Mouse (Mus musculus) heart, embryonic 13.5 days (tissue): ENCODE results near the gene Col4a2. TPM values are rescaled to one million over a fixed set of nuclear protein-coding genes. Genes with fewer than 3 reads are reported as not detected.
A peak's percentile ranks its signal among the peaks of the same experiment; 100 is the strongest.

ENCODE experiments used
- ATAC-seq: fragments of 200-750 bp; cut with Nextera tagmentation; 2 replicates; pipeline ENCODE4 v1.8.0; 2017; ENCODE audit warnings: moderate TSS enrichment; ENCODE audit not compliant: insufficient number of reproducible peaks, low FRiP score, low TSS enrichment; ENCODE audit errors: extremely low read depth
- H3K27ac ChIP-seq: fragments of 300-500 bp; sonication (generic); replicated peaks from 2 replicates; pipeline ENCODE4 v1.5.1; 2015; ENCODE audit warnings: moderate library complexity, mild to moderate bottlenecking, inconsistent platforms
- H3K27me3 ChIP-seq: fragments of 300-500 bp; sonication (generic); replicated peaks from 2 replicates; pipeline ENCODE4 v1.6.1; 2015; ENCODE audit warnings: mild to moderate bottlenecking, inconsistent platforms
- H3K36me3 ChIP-seq: fragments of 300-500 bp; sonication (generic); 2 replicates; pipeline ENCODE4 v1.6.1; 2015; ENCODE audit warnings: mild to moderate bottlenecking, inconsistent platforms
- H3K4me1 ChIP-seq: fragments of 300-500 bp; sonication (generic); 2 replicates; pipeline ENCODE4 v1.6.1; 2015; ENCODE audit warnings: inconsistent platforms
- H3K4me2 ChIP-seq: fragments of 300-500 bp; sonication (generic); 2 replicates; pipeline ENCODE4 v1.6.1; 2015; ENCODE audit warnings: inconsistent platforms, mild to moderate bottlenecking, moderate library complexity
- H3K4me3 ChIP-seq: fragments of 300-500 bp; sonication (generic); 2 replicates; pipeline ENCODE4 v1.5.1; 2015; ENCODE audit warnings: moderate library complexity, mild to moderate bottlenecking, inconsistent platforms
- H3K9ac ChIP-seq: fragments of 300-500 bp; sonication (generic); 2 replicates; pipeline ENCODE4 v1.6.1; 2015; ENCODE audit warnings: inconsistent platforms, mild to moderate bottlenecking, moderate library complexity
- H3K9me3 ChIP-seq: fragments of 300-500 bp; sonication (generic); 2 replicates; pipeline ENCODE4 v1.6.1; 2016; ENCODE audit warnings: inconsistent platforms
- WGBS: fragments of 180-500 bp; shearing (Covaris S2); methylation state at CpG from one replicate; pipeline ENCODE4 v1.1.7; 2015; ENCODE audit warnings: mixed read lengths; 5-methylcytosine and 5-hydroxymethylcytosine counted together
- polyA plus RNA-seq: library from polyadenylated mRNA; unstranded; fragments of >200 nt; fragmentation: Nextera tagmentation; extraction: Ambion mirVana; gene quantifications from 2 replicates; pipeline ENCODE4 v1.2.1, GENCODE M21; 2015

Gene Col4a2
- polyA plus RNA-seq, 1 experiment from 2014 or later, result 71.5 TPM

DNA sequence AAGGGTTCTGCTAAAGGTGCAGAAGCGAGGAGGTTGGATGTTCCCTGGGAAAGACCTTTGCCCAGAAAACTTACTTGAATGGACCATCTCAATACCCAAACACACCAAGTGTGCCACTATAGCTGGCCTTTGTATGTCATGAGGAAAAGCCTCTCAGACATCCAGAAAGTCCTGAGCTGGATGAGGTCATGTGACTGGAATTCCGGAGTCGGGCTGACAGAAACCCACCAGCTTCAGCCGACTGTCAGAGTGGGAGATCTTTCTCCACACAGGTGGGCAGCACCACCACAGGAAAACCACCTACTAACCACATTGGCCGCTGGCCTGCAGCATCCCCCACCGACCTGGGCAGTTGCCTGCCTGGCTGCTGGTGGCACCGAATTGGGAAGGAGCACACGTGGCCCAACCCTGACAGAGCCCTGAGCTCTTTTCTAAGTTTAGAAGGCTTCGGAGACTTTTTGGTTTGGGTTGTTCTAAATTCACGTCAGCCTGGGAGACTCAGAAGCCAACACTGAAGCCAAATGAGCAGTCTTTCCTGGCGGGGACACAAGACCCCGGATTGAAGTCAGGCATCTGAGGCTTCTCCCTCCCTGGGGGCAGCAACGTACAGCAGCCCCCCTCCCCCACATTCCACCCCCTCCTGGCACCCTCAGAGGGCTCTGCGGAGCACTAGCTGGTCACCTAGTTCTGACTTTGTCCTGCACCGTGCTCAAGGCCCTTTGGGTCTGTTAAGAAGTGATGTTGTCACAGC is 61.9 kb downstream of the Col4a2 start:
- peak overlapping the region; percentile 85 for H3K27ac ChIP-seq

DNA sequence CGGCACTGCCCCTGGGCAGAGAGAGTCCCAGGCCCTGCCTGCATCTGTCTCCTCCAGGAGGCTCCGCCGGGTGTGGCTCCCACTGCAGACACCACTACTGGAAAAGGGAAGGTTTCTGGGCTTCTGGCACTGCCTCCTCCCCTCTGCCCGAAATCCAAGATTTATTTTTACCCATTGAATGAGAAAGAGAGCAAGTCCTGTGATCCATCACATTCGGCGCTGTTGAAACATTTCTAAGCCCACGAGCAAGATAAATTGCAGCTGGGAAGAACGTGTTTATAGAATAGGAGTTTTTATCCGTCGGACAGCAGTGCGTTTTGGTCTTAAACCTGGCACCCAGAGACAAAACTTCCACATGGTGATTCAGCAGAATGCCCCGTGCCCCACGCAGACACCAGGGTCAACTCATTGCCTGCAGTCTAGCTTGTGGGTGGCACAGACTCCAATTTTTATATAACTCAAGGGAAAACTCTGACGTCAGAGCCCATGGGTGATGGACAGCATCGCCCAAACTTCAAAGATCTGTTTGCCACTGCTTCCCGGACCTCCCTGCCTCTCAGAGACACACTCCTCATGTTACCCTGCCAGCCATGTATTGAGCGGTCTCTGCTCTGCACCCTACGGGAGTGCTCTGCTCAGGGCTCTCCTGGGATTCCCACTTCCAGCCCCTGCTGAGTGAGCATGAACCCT is 63.3 kb downstream of the Col4a2 start:
- peaks cover 80% of the 10 kb centered on the region for H3K4me1 ChIP-seq

More for the DNA sequence above, 61.9 kb downstream of the Col4a2 start:
- no peak overlapping the region for H3K4me3 ChIP-seq
- H3K9me3 ChIP-seq, result no peaks in the 10 kb centered on the region
- no peak for ATAC-seq
- peaks cover 80% of the 10 kb centered on the region for H3K4me1 ChIP-seq
- WGBS, result 60% methylated on average over 15 of the region's 15 CpGs
- peak overlapping the region; percentile 47; the same call in 1 of the 2 replicates for H3K9ac ChIP-seq
- H3K4me2 ChIP-seq, result peak overlapping the region; percentile 16; the same call in 1 of the 2 replicates
- peaks cover 16% of the 10 kb centered on the region for H3K36me3 ChIP-seq
- no peaks in the 10 kb centered on the region for H3K27me3 ChIP-seq

DNA sequence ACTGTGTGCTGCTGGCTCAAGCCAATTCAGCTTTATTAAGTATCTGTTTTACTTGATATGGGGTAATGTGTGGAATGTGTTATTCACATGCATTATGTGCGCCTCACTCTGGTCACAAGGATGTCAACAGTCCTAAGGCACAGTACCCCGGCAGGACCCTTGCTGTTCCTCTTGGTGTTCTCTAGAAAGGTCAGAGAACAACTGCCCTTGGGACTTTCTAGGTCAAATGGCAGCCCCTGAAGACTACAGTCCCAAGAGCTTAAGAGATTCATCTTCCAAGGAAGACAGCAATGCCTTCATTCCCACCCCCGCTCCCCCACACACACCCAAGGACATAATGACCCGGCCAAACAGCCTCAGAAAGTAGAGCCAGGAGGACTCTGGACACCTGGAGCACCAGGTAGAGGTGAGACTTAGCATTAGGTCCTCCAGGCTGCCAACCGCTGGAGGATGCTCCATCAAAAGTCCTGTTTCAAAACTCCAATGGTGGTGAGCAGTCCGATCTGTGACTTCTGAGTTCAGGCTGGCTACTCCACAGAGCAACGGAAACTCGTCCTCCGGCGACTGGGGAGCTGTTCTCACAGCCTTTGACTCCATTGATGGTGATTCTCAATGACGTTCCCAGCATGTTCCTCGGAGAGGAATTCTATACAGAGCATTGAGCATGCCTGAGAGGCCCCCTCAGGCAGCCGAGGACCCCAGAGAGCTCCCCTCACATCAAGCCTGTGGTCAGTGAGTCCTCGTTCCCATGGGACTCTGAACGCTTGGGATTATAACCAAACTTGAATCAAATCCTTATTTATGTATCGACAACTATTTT is 65.0 kb downstream of the Col4a2 start:
- WGBS, result 70% methylated on average over 16 of the region's 16 CpGs
- ATAC-seq, result no peak

More for the DNA sequence above, 63.3 kb downstream of the Col4a2 start:
- WGBS, result 43% methylated on average over 18 of the region's 18 CpGs
- no peaks in the 10 kb centered on the region for H3K9me3 ChIP-seq
- peak overlapping the region; percentile 41 for H3K9ac ChIP-seq
- peaks cover 12% of the 10 kb centered on the region for H3K36me3 ChIP-seq
- H3K27ac ChIP-seq, result peak overlapping the region; percentile 49
- no peaks in the 10 kb centered on the region for H3K27me3 ChIP-seq
- no peak overlapping the region for H3K4me3 ChIP-seq
- peak overlapping the region; percentile 16 for H3K4me2 ChIP-seq
- ATAC-seq, result no peak

DNA sequence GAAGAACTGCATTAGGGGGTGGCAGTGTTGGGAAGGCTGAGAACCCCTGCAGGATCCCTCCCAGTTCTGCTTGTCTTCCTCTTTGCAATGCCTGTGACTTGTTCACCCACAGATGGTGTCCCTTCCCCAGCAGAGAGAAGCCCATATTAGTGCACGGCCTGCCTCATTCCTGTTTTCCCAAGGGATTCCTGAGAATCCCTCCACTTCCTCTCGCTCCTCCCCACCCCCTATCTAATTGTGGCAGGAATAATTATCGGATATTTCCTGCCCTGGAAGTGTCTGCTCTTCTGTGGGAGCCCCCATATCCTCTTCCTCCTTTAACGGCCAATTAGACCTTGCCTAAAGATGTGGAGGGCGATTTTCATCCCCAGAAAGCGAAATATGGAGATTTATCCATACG is 67.0 kb downstream of the Col4a2 start:
- peak overlapping the region; percentile 43 for H3K27ac ChIP-seq
- H3K9me3 ChIP-seq, result no peaks in the 10 kb centered on the region
- H3K4me2 ChIP-seq, result no peak overlapping the region
- ATAC-seq, result no peak
- H3K4me3 ChIP-seq, result no peak overlapping the region
- no peaks in the 10 kb centered on the region for H3K27me3 ChIP-seq
- no peak overlapping the region for H3K9ac ChIP-seq
- H3K36me3 ChIP-seq, result peaks cover 3% of the 10 kb centered on the region; the same call in 1 of the 2 replicates
- 61% methylated on average over 7 of the region's 7 CpGs for WGBS
- H3K4me1 ChIP-seq, result peaks cover 86% of the 10 kb centered on the region

More for the DNA sequence above, 65.0 kb downstream of the Col4a2 start:
- no peak overlapping the region for H3K4me3 ChIP-seq
- no peaks in the 10 kb centered on the region for H3K27me3 ChIP-seq
- H3K9ac ChIP-seq, result no peak overlapping the region
- H3K4me1 ChIP-seq, result peaks cover 83% of the 10 kb centered on the region
- no peak overlapping the region for H3K27ac ChIP-seq
- H3K4me2 ChIP-seq, result no peak overlapping the region
- no peaks in the 10 kb centered on the region for H3K9me3 ChIP-seq
- H3K36me3 ChIP-seq, result peaks cover 7% of the 10 kb centered on the region; the same call in 1 of the 2 replicates

DNA sequence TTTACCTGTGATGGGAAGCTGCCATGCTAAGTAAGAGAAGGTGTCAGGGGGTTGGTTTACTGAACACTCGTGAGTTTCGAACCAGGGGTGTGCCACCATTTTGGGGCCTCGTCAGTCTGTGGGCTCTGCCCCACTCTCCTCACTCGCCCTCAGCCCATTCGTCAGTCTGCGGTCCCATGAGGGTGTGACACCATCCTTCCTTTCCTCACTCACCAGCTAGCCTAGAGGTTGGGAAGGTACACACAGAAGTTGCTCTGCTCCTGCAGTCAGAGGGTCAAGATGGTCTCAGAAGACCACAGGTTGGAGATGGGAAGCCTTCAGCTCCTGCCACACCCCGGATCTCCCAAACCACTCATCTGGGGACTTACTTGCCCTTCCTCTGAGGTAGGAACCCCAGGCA is 68.9 kb downstream of the Col4a2 start:
- no peak for ATAC-seq
- H3K9me3 ChIP-seq, result no peaks in the 10 kb centered on the region
- peak overlapping the region; percentile 64 for H3K9ac ChIP-seq
- peak overlapping the region; percentile 78 for H3K27ac ChIP-seq
- 84% methylated on average over 7 of the region's 7 CpGs for WGBS
- H3K4me2 ChIP-seq, result 0 out of 2 replicates have a peak overlapping the region, but pooled peaks have one; percentile 33
- no peak overlapping the region for H3K4me3 ChIP-seq
- no peaks in the 10 kb centered on the region for H3K27me3 ChIP-seq
- peaks cover 81% of the 10 kb centered on the region for H3K4me1 ChIP-seq
- H3K36me3 ChIP-seq, result no peaks in the 10 kb centered on the region

DNA sequence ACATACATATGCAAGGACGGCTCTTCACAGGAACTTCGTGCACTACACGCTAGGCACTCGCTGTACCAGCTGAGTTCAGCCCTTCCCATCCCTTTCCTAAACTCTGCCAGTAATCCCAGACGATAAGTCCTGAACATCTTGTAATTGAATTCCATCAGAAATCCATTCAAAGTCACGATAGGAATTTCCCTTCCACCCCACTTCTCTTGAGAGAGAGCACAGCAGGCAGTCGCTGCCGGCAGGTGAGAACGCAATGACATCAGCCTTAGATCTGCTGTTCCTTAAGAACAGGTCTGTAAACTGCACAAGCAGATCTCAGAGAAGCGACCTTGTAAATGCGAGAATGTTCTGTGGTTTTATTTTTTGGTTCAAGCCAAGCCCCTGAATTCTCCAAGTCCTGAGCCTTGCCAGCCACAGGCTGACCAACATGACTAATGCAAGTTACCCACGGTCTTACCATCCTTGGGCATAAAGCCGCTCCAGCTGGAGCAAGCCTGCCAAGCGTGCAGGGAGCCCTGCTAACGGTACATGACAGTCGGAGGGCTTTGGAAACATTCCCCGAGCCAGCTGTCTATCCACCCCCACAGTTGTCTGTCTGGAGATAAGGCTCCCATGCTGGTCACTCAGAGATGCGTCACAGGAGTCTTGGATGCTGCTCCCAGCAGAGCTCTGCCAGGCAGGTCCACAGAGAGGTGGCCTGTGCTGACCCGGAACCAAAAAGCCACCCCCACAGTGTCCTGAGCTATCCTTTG is 69.6 kb downstream of the Col4a2 start:
- peak overlapping the region; percentile 78 for H3K27ac ChIP-seq
- no peaks in the 10 kb centered on the region for H3K36me3 ChIP-seq
- no peak overlapping the region for H3K4me3 ChIP-seq
- H3K27me3 ChIP-seq, result no peaks in the 10 kb centered on the region
- H3K9ac ChIP-seq, result peak overlapping the region; percentile 64
- no peaks in the 10 kb centered on the region for H3K9me3 ChIP-seq
- H3K4me1 ChIP-seq, result peaks cover 81% of the 10 kb centered on the region
- ATAC-seq, result no peak
- H3K4me2 ChIP-seq, result peak overlapping the region; percentile 33
- 23% methylated on average over 19 of the region's 19 CpGs for WGBS

DNA sequence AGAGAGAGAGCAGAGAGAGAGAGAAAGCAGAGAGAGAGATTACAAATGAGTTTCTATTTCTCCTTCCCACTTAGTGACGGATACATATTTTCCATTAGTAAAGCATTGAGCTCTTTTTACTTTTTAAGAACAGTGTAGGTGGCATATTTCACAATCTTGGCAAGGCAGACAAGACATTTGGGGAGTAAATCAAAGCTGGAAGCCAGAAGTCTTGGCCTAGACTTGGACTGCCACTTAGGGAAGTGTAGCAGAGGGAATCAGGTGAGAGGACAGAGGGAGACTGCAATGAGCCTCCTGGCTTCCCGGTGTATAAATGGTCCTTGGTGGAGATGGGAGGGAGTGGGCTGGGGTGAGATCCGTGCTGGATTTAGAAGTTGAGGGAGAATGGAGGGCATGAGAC is 70.3 kb downstream of the Col4a2 start:
- 18% methylated on average over 3 of the region's 3 CpGs for WGBS
- H3K4me2 ChIP-seq, result 0 out of 2 replicates have a peak overlapping the region, but pooled peaks have one; percentile 33

DNA sequence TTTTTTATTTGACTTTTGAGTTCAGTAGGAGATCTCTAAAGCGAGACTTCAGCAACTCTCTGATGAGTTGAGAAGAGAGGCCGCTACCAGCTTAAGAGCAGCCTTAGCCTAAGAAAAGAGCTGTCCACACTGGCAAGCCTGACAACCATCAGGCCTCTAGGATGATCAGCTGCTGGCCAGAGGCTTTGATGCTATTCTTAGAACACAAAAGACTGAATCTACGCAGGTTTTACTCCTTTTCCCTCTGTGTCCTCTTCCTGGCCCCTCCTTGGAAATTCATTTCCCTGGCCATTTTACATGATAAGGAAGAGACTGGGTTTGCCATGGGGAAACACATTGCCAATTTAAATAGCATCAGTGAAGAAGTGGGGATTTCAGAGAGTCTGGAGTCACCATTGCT is 70.8 kb downstream of the Col4a2 start:
- Histone ChIP-seq H3K9ac (no peak overlapping the region), H3K4me1 (peaks cover 89% of the 10 kb centered on the region), H3K27me3 (no peaks in the 10 kb centered on the region), H3K9me3 (no peaks in the 10 kb centered on the region), H3K4me3 (no peak overlapping the region), H3K27ac (peak overlapping the region; percentile 78), H3K36me3 (no peaks in the 10 kb centered on the region), H3K4me2 (no peak overlapping the region)
- WGBS, result 20% methylated on average over 3 of the region's 3 CpGs
- ATAC-seq, result no peak

More for the DNA sequence above, 70.3 kb downstream of the Col4a2 start:
- H3K27me3 ChIP-seq, result no peaks in the 10 kb centered on the region
- H3K4me1 ChIP-seq, result peaks cover 85% of the 10 kb centered on the region
- H3K4me3 ChIP-seq, result no peak overlapping the region
- no peaks in the 10 kb centered on the region for H3K9me3 ChIP-seq
- peak overlapping the region; percentile 48; the same call in 1 of the 2 replicates for H3K9ac ChIP-seq
- peak overlapping the region; percentile 78 for H3K27ac ChIP-seq
- ATAC-seq, result no peak
- no peaks in the 10 kb centered on the region for H3K36me3 ChIP-seq

DNA sequence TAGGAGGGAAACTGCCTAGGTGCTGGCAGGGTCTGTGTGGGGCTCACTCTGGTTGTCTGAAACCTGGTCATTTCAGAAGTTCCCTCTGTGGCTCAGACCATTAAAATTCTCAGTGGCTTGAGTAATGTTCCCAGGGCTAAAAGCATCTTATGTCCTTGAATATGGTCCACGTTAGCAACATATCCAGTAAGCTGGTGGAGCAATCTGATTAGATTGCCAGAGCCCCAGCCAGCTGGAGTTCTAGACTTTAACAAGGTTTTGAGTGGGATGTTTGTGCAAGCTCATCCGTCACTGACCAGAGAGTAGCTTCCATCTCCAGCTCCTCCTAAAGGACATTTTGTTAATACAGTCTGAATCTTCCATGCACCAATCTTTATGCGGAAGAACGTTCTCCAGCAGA is 72.2 kb downstream of the Col4a2 start:
- H3K4me3 ChIP-seq, result no peak overlapping the region

DNA sequence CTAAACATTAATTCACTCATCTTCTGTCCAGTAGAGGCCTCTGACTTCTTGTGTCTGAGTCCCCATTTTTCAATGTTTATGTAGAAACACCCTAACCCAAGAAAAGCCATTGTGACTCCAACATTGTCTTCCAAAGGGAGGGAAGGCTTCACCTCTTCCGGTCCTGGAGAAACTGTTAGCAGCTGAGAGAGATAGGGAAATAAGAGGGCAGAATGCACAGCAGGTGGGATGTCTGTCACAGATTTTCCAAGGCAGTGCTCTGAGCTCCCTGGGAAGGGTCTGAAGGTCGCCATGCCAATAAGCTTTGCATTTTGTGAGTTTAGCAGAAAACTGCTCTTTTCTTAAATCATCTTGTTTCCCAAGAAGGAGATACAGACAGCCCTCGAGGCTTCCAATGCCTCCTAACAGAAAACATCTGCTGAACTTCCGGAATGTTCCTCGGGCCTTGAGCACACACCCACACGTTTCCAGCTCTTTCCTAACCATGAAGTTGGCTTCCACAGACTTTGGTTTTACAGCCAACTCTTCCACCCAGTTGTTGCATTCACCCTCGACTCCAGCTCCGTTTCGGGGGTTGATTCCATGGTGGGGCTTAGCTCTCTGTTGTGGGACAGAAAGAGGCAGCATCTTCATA is 72.8 kb downstream of the Col4a2 start:
- H3K9ac ChIP-seq, result no peak overlapping the region
- H3K4me3 ChIP-seq, result no peak overlapping the region
- peaks cover 86% of the 10 kb centered on the region for H3K4me1 ChIP-seq
- no peak for ATAC-seq
- no peak overlapping the region for H3K4me2 ChIP-seq
- peak overlapping the region; percentile 57 for H3K27ac ChIP-seq
- H3K9me3 ChIP-seq, result no peaks in the 10 kb centered on the region
- H3K36me3 ChIP-seq, result no peaks in the 10 kb centered on the region
- WGBS, result 58% methylated on average over 9 of the region's 9 CpGs
- no peaks in the 10 kb centered on the region for H3K27me3 ChIP-seq

More for the DNA sequence above, 72.2 kb downstream of the Col4a2 start:
- Histone ChIP-seq H3K4me1 (peaks cover 90% of the 10 kb centered on the region), H3K27me3 (no peaks in the 10 kb centered on the region), H3K27ac (peak overlapping the region; percentile 57), H3K4me2 (no peak overlapping the region), H3K9me3 (no peaks in the 10 kb centered on the region), H3K9ac (no peak overlapping the region), H3K36me3 (no peaks in the 10 kb centered on the region)
- WGBS, result 62% methylated on average over 4 of the region's 4 CpGs
- no peak for ATAC-seq
